In the genomic region with DNA sequence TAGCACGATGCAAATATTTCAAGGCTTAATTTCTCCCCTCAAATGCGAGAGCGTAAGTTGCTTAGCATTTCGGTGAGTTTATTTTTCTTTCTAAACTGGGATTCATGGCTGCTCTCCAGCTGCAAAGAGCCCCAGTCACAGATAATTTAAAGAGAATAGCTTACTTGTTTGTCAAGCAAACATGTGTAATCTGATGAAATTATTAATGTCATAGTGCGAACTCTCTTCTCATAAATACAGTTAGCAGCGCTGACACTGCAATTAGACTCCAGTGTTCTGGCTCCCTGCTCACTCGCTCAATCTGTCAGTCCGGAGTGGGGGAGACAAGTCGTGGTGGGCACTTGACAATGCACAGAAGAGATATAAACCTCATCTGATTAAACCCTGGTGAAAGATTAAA, we compare ENCODE assay signal across 14 mouse cellular contexts.
A peak's percentile ranks its signal among the peaks of the same experiment; 100 is the strongest.
DNase-seq lines count a peak whose midpoint lies in the region; ATAC-seq and TF ChIP-seq lines count a peak whose summit lies in the region.
"Had no signal": no experiment of that assay in that cellular context is flagged by ENCODE, and none has a peak within 500 bp of the region (broad histone marks: within the 10 kb centered on the region; RNA-seq: fewer than 3 reads in every experiment).

No protein-coding gene starts in this region.

- H3K9me3 ChIP-seq in heart, embryonic 12.5 days (replicated peaks): no peaks in the 10 kb centered on the region
- no peaks in the 10 kb centered on the region for H3K9me3 ChIP-seq in kidney, embryonic 16.5 days (ENCODE audit: low read length)
- H3K9me3 ChIP-seq in midbrain, postnatal 0 days (ENCODE audit: low read length): no peaks in the 10 kb centered on the region
- no peaks in the 10 kb centered on the region for H3K9me3 ChIP-seq in midbrain, embryonic 13.5 days
- H3K9me3 ChIP-seq: limb, embryonic 13.5 days; midbrain, embryonic 12.5 days had no signal

- TF ChIP-seq CTCF in midbrain, postnatal 0 days (IDR thresholded peaks at IDR 0.05): no peak

- no peak overlapping the region for H3K4me3 ChIP-seq in heart, embryonic 12.5 days
- H3K4me3 ChIP-seq in kidney, embryonic 16.5 days (ENCODE audit: low read length): no peak overlapping the region
- no peak overlapping the region for H3K4me3 ChIP-seq in midbrain, postnatal 0 days (ENCODE audit: low read depth, low read length)
- no peak overlapping the region for H3K4me3 ChIP-seq in midbrain, embryonic 13.5 days (replicated peaks)
- H3K4me3 ChIP-seq: limb, embryonic 13.5 days; midbrain, embryonic 12.5 days had no signal

- intact Hi-C loops in heart, postnatal 14 days (cut with DNase I): no loop called here

- H3K27me3 ChIP-seq in heart, embryonic 12.5 days (replicated peaks): no peaks in the 10 kb centered on the region
- 0 out of 2 replicates have a peak, but pooled peaks cover 5% of the 10 kb centered on the region for H3K27me3 ChIP-seq in kidney, embryonic 16.5 days (ENCODE audit: insufficient read depth, low read length)
- no peaks in the 10 kb centered on the region for H3K27me3 ChIP-seq in midbrain, postnatal 0 days (ENCODE audit: insufficient read depth, low read length)
- 0 out of 2 replicates have a peak, but pooled peaks cover 7% of the 10 kb centered on the region for H3K27me3 ChIP-seq in midbrain, embryonic 13.5 days
- H3K27me3 ChIP-seq: midbrain, embryonic 12.5 days had no signal

- no peak for ATAC-seq in heart, embryonic 12.5 days (ENCODE audit: insufficient number of reproducible peaks, low FRiP score)
- peak; percentile 63; the same call in 1 of the 2 replicates for ATAC-seq in kidney, embryonic 16.5 days (ENCODE audit: low FRiP score, low TSS enrichment)
- no peak for ATAC-seq in midbrain, postnatal 0 days (ENCODE audit: low FRiP score)
- ATAC-seq in midbrain, embryonic 13.5 days: no peak

- 0 out of 2 replicates have a peak overlapping the region, but pooled peaks have one; percentile 7 for H3K9ac ChIP-seq in heart, embryonic 12.5 days
- no peak overlapping the region for H3K9ac ChIP-seq in kidney, embryonic 16.5 days (replicated peaks; ENCODE audit: low read length)
- no peak overlapping the region for H3K9ac ChIP-seq in midbrain, postnatal 0 days (replicated peaks; ENCODE audit: low read length, poor library complexity, severe bottlenecking)
- H3K9ac ChIP-seq in midbrain, embryonic 13.5 days (replicated peaks): no peak overlapping the region
- H3K9ac ChIP-seq: limb, embryonic 13.5 days; midbrain, embryonic 12.5 days had no signal

- DNase-seq in heart, postnatal 14 days: no peak
- DNase-seq in kidney, adult 11 months: no peak
- no peak for DNase-seq in midbrain, postnatal 0 days (ENCODE audit: low spot score)
- DNase-seq in spleen, adult 18-20 months: no peak
- no peak for DNase-seq in gastrocnemius, postnatal 25 days
- DNase-seq: B cell, adult 2 months; cerebellum, adult 11-12 months; layer of hippocampus, postnatal 36 days; lung, adult 18-20 months had no signal

- 57% methylated on average over 9 of the region's 9 CpGs for WGBS in heart, embryonic 12.5 days
- 34% methylated on average over 9 of the region's 9 CpGs for WGBS in kidney, embryonic 16.5 days
- WGBS in midbrain, postnatal 0 days: 30% methylated on average over 9 of the region's 9 CpGs
- 56% methylated on average over 9 of the region's 9 CpGs for WGBS in midbrain, embryonic 13.5 days

- no peak overlapping the region for H3K4me2 ChIP-seq in heart, embryonic 12.5 days
- peak overlapping the region; percentile 28; the same call in 1 of the 2 replicates for H3K4me2 ChIP-seq in kidney, embryonic 16.5 days (replicated peaks; ENCODE audit: low read depth, low read length)
- peak overlapping the region; percentile 28; the same call in 1 of the 2 replicates for H3K4me2 ChIP-seq in midbrain, postnatal 0 days (ENCODE audit: low read depth, low read length, poor library complexity, severe bottlenecking)
- no peak overlapping the region for H3K4me2 ChIP-seq in midbrain, embryonic 13.5 days (replicated peaks)
- H3K4me2 ChIP-seq: limb, embryonic 13.5 days; midbrain, embryonic 12.5 days had no signal

- H3K27ac ChIP-seq in heart, embryonic 12.5 days (ENCODE audit: poor library complexity, severe bottlenecking): no peak overlapping the region
- no peak overlapping the region; the same call in 1 of the 2 replicates for H3K27ac ChIP-seq in kidney, embryonic 16.5 days (ENCODE audit: low read length)
- no peak overlapping the region for H3K27ac ChIP-seq in midbrain, postnatal 0 days (ENCODE audit: low read depth, low read length)
- H3K27ac ChIP-seq in midbrain, embryonic 13.5 days: no peak overlapping the region
- H3K27ac ChIP-seq: limb, embryonic 13.5 days; midbrain, embryonic 12.5 days had no signal

- peaks cover 7% of the 10 kb centered on the region; the same call in 1 of the 2 replicates for H3K4me1 ChIP-seq in heart, embryonic 12.5 days (replicated peaks)
- peaks cover 15% of the 10 kb centered on the region for H3K4me1 ChIP-seq in kidney, embryonic 16.5 days (ENCODE audit: insufficient read depth, low read length)
- no peaks in the 10 kb centered on the region; the same call in 1 of the 2 replicates for H3K4me1 ChIP-seq in midbrain, postnatal 0 days (ENCODE audit: insufficient read depth, low read length)
- peaks cover 36% of the 10 kb centered on the region for H3K4me1 ChIP-seq in midbrain, embryonic 13.5 days (replicated peaks)

- no peaks in the 10 kb centered on the region for H3K36me3 ChIP-seq in heart, embryonic 12.5 days
- no peaks in the 10 kb centered on the region for H3K36me3 ChIP-seq in kidney, embryonic 16.5 days (ENCODE audit: insufficient read depth, low read length)
- H3K36me3 ChIP-seq in midbrain, postnatal 0 days (ENCODE audit: insufficient read depth, low read length): no peaks in the 10 kb centered on the region
- no peaks in the 10 kb centered on the region for H3K36me3 ChIP-seq in midbrain, embryonic 13.5 days
- H3K36me3 ChIP-seq: limb, embryonic 13.5 days; midbrain, embryonic 12.5 days had no signal

Comparison
In these comparisons a context has a peak if more than half of its experiments do, and no peak if none do; other contexts are left out.
1. H3K4me2 ChIP-seq: peak in kidney, embryonic 16.5 days (single experiment) and midbrain, postnatal 0 days (single experiment); none in heart, embryonic 12.5 days (single experiment) and midbrain, embryonic 13.5 days (single experiment).